Mouse (Mus musculus): ENCODE results near the gene S100a11. TPM values are rescaled to one million over a fixed set of nuclear protein-coding genes. Genes with fewer than 3 reads are reported as not detected.

Gene S100a11
- polyA plus RNA-seq, 2 experiments, result 46.2 to 159 TPM

DNA sequence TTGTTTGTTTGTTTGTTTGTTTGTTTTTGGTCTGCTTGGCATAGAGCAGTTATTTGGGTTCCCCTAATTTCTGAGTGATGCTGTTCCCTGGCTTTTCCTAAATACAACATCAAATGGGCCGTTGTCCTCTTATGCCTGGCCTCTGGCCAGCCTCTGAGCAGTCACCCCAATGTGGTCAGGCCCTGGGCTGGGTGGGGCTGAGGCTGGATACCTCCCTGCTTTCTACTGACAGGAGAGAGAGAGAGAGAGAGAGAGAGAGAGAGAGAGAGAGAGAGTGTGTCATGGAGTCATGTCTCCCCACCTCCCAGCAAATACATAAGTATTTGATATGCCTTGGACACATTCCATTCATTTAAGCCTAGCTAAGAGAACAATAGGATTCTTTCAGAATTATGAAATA is 36.3 kb downstream of the S100a11 start:
- ATAC-seq (ENCODE audit: insufficient read depth), result no peak
- Histone ChIP-seq H3K9me3 (ENCODE audit: control insufficient read depth, low read length) (no peaks in the 10 kb centered on the region), H3K4me3 (ENCODE audit: insufficient read depth in 1 of 2, low read depth in 2 of 2, low read length in 2 of 2) (no peak overlapping the region), H3K27me3 (ENCODE audit: control insufficient read depth, insufficient read depth, low read length) (no peaks in the 10 kb centered on the region), H3K27ac (no peak overlapping the region), H3K9ac (replicated peaks) (no peak overlapping the region), H3K36me3 (replicated peaks; ENCODE audit: control insufficient read depth, insufficient read depth, low read depth) (no peaks in the 10 kb centered on the region), H3K4me1 (replicated peaks; ENCODE audit: control insufficient read depth in 2 of 2, insufficient read depth in 2 of 2, low read length in 1 of 2) (peaks cover 0 to 17% of the 10 kb centered on the region in 2 experiments; a peak in 2 of 4 replicates), H3K4me2 (ENCODE audit: low read depth) (peak overlapping the region; percentile 63)
- TF ChIP-seq CTCF (IDR thresholded peaks at IDR 0.05; ENCODE audit: low read depth) (no peak), EP300 (IDR thresholded peaks at IDR 0.05; ENCODE audit: low read depth) (no peak)
- 32% methylated on average over 1 of the region's 1 CpGs for WGBS (ENCODE audit: insufficient replicate concordance)
- no peak for DNase-seq (ENCODE audit: low read depth in 3 of 3, low spot score in 3 of 3)

DNA sequence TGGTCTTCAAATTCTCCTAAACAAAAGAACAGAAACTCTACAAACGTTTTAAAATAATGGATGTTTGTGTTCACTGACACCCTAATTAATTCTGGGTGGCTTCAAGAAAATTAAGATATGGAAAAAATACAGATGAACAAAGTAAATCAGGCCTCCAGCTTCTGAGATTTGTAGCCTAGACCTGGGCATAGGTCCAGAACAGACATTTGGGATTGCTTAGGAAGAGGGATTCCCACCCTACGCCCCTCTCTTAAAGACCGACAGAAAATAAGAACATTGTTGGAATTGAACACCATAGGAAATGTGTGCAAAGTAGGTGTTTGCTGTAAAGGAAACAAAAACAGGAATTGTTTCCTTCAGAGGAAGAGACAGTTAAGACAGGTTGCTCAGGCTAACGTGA is 37.2 kb downstream of the S100a11 start:
- Histone ChIP-seq H3K4me1 (replicated peaks; ENCODE audit: control insufficient read depth in 2 of 2, insufficient read depth in 2 of 2, low read length in 1 of 2) (peaks cover 0 to 16% of the 10 kb centered on the region in 2 experiments; a peak in 2 of 4 replicates), H3K27me3 (ENCODE audit: control insufficient read depth, insufficient read depth, low read length) (no peaks in the 10 kb centered on the region), H3K27ac (no peak overlapping the region), H3K4me2 (ENCODE audit: low read depth) (no peak overlapping the region), H3K9me3 (ENCODE audit: control insufficient read depth, low read length) (no peaks in the 10 kb centered on the region), H3K36me3 (replicated peaks; ENCODE audit: control insufficient read depth, insufficient read depth, low read depth) (no peaks in the 10 kb centered on the region), H3K9ac (replicated peaks) (no peak overlapping the region), H3K4me3 (ENCODE audit: insufficient read depth in 1 of 2, low read depth in 2 of 2, low read length in 2 of 2) (no peak overlapping the region)
- TF ChIP-seq EP300 (IDR thresholded peaks at IDR 0.05; ENCODE audit: low read depth) (no peak), CTCF (IDR thresholded peaks at IDR 0.05; ENCODE audit: low read depth) (no peak)
- ATAC-seq (ENCODE audit: insufficient read depth) (no peak), DNase-seq (ENCODE audit: low read depth in 3 of 3, low spot score in 3 of 3) (no peak)
- 62% methylated on average over 4 of the region's 4 CpGs for WGBS (ENCODE audit: insufficient replicate concordance)

DNA sequence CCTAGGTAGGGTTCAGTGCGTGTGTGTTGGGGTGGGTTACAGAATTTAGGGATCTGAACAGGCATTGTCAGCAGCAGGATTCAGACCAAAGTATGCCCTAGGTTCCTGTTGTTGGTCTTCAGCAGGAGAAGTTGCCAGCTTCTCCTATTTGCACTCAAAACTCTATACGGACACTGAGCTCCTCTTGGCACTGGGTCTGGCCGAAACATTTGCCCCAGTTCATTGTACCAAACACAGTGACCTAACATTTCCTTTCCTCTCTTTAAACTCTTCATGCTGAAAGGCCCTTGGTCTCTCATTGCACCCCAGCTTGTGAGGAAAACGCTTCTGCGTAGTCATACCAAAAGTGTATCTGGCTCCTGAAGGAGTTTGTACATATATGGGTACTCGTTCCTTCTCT is 39.7 kb downstream of the S100a11 start:
- H3K27me3 ChIP-seq (ENCODE audit: control insufficient read depth, insufficient read depth, low read length), result no peaks in the 10 kb centered on the region
- no peak overlapping the region for H3K9ac ChIP-seq (replicated peaks)
- H3K9me3 ChIP-seq (ENCODE audit: control insufficient read depth, low read length), result no peaks in the 10 kb centered on the region
- H3K4me3 ChIP-seq (ENCODE audit: insufficient read depth in 1 of 2, low read depth in 2 of 2, low read length in 2 of 2), result no peak overlapping the region
- WGBS (ENCODE audit: insufficient replicate concordance), result 72% methylated on average over 6 of the region's 6 CpGs
- no peak overlapping the region for H3K27ac ChIP-seq
- TF ChIP-seq EP300 (IDR thresholded peaks at IDR 0.05; ENCODE audit: low read depth), result no peak
- no peak for TF ChIP-seq CTCF (IDR thresholded peaks at IDR 0.05; ENCODE audit: low read depth)
- no peak for DNase-seq (ENCODE audit: low read depth in 3 of 3, low spot score in 3 of 3)
- H3K4me1 ChIP-seq (replicated peaks; ENCODE audit: control insufficient read depth in 2 of 2, insufficient read depth in 2 of 2, low read length in 1 of 2), result peaks cover 0 to 10% of the 10 kb centered on the region in 2 experiments; a peak in 2 of 4 replicates
- no peaks in the 10 kb centered on the region for H3K36me3 ChIP-seq (replicated peaks; ENCODE audit: control insufficient read depth, insufficient read depth, low read depth)
- H3K4me2 ChIP-seq (ENCODE audit: low read depth), result no peak overlapping the region
- no peak for ATAC-seq (ENCODE audit: insufficient read depth)

DNA sequence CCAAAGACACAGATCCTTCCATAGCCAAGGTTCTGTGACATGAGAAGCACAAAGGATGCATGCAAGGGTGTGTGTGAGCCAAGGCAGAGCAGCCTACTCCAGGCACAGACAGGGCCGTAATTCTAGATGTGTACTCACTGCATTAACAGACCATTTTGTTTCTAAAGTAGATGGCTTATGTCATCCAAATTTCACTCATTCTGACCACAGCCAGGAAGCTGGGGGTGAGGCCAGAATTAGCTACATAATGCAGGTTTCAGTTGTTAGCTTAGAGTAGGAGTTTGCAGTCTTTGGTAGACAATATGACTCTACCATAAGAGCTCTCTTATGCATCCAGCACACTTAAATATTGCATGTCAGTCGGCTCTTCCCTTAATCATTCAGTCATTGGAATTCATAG is 42.1 kb downstream of the S100a11 start:
- Histone ChIP-seq H3K4me3 (ENCODE audit: insufficient read depth in 1 of 2, low read depth in 2 of 2, low read length in 2 of 2) (no peak overlapping the region), H3K9me3 (ENCODE audit: control insufficient read depth, low read length) (no peaks in the 10 kb centered on the region), H3K4me1 (replicated peaks; ENCODE audit: control insufficient read depth in 2 of 2, insufficient read depth in 2 of 2, low read length in 1 of 2) (no peaks in the 10 kb centered on the region; a peak in 1 of 4 replicates), H3K36me3 (replicated peaks; ENCODE audit: control insufficient read depth, insufficient read depth, low read depth) (no peaks in the 10 kb centered on the region), H3K27ac (no peak overlapping the region), H3K27me3 (ENCODE audit: control insufficient read depth, insufficient read depth, low read length) (no peaks in the 10 kb centered on the region), H3K9ac (replicated peaks) (no peak overlapping the region), H3K4me2 (ENCODE audit: low read depth) (no peak overlapping the region)
- no peak for DNase-seq (ENCODE audit: low read depth in 3 of 3, low spot score in 3 of 3)
- WGBS (ENCODE audit: insufficient replicate concordance), result 61% methylated on average over 2 of the region's 2 CpGs
- TF ChIP-seq EP300 (IDR thresholded peaks at IDR 0.05; ENCODE audit: low read depth), result no peak
- no peak for TF ChIP-seq CTCF (IDR thresholded peaks at IDR 0.05; ENCODE audit: low read depth)
- no peak for ATAC-seq (ENCODE audit: insufficient read depth)

DNA sequence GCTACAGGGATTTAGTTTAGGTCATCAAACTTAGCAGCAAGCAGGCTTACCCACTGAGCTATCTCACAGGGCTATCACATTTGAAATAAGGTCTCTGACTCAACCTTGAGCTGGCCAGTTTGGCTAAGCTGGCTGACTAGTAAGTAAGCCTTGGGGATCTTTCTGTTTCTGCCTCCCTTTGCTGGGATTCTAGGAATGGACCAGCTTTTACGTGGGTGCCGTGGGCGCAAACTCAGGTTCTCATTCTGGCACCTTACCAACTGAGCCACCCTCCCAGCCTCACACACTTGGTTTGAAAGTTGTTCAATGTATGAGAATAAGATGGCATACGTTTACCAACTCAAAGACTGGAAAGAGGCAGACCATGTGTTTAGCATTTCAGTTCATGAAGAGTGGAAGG is 42.9 kb downstream of the S100a11 start:
- no peak overlapping the region for H3K9ac ChIP-seq (replicated peaks)
- TF ChIP-seq CTCF (IDR thresholded peaks at IDR 0.05; ENCODE audit: low read depth) (no peak), EP300 (IDR thresholded peaks at IDR 0.05; ENCODE audit: low read depth) (no peak)
- DNase-seq (ENCODE audit: low read depth in 3 of 3, low spot score in 3 of 3) (no peak), ATAC-seq (ENCODE audit: insufficient read depth) (no peak)
- no peak overlapping the region for H3K4me2 ChIP-seq (ENCODE audit: low read depth)
- no peak overlapping the region for H3K4me3 ChIP-seq (ENCODE audit: insufficient read depth in 1 of 2, low read depth in 2 of 2, low read length in 2 of 2)
- no peaks in the 10 kb centered on the region for H3K27me3 ChIP-seq (ENCODE audit: control insufficient read depth, insufficient read depth, low read length)
- H3K9me3 ChIP-seq (ENCODE audit: control insufficient read depth, low read length), result no peaks in the 10 kb centered on the region
- no peaks in the 10 kb centered on the region for H3K36me3 ChIP-seq (replicated peaks; ENCODE audit: control insufficient read depth, insufficient read depth, low read depth)
- H3K4me1 ChIP-seq (replicated peaks; ENCODE audit: control insufficient read depth in 2 of 2, insufficient read depth in 2 of 2, low read length in 1 of 2), result no peaks in the 10 kb centered on the region
- WGBS (ENCODE audit: insufficient replicate concordance), result 69% methylated on average over 4 of the region's 4 CpGs
- H3K27ac ChIP-seq, result no peak overlapping the region

Measured in liver, embryonic 14.5 days (tissue).